Mouse (Mus musculus) testis, adult 2 months (tissue): ENCODE data around the gene Dok1. TPM values are rescaled to one million over a fixed set of nuclear protein-coding genes. Genes with fewer than 3 reads are reported as not detected.

Source experiments
- H3K27ac ChIP-seq: fragments of 200-500 bp; 2 replicates; pipeline ENCODE4 v1.5.1; 2012; ENCODE audit warnings: low read depth, low read length; ENCODE audit not compliant: control insufficient read depth, insufficient read depth
- H3K27me3 ChIP-seq: fragments of 200-500 bp; 2 replicates; pipeline ENCODE4 v1.6.1; 2012; ENCODE audit warnings: mild to moderate bottlenecking, low read length, moderate library complexity; ENCODE audit not compliant: control insufficient read depth, insufficient read depth
- H3K36me3 ChIP-seq: fragments of 200-500 bp; 2 replicates; pipeline ENCODE4 v1.6.1; 2012; ENCODE audit warnings: mild to moderate bottlenecking, low read length; ENCODE audit not compliant: control insufficient read depth, insufficient read depth
- H3K4me1 ChIP-seq: fragments of 200-500 bp; 2 replicates; pipeline ENCODE4 v1.6.1; 2012; ENCODE audit warnings: low read length; ENCODE audit not compliant: control insufficient read depth, insufficient read depth
- H3K4me3 ChIP-seq: fragments of 200-500 bp; 2 replicates; pipeline ENCODE4 v1.5.1; 2012; ENCODE audit warnings: low read depth, mild to moderate bottlenecking, low read length, moderate library complexity, mixed read lengths; ENCODE audit not compliant: control insufficient read depth
- CTCF ChIP-seq: fragments of 200-500 bp; IDR thresholded peaks from 2 replicates; pipeline ENCODE4 v1.5.1; 2012; ENCODE audit warnings: low read depth, mild to moderate bottlenecking, inconsistent platforms, low read length, moderate library complexity; ENCODE audit not compliant: control insufficient read depth, insufficient read depth, insufficient replicate concordance
- POLR2A ChIP-seq: fragments of 200-500 bp; IDR thresholded peaks from 2 replicates; pipeline ENCODE4 v1.6.1; 2012; ENCODE audit warnings: low read depth, mild to moderate bottlenecking, inconsistent platforms, low read length, moderate library complexity; ENCODE audit not compliant: control insufficient read depth
- polyA plus RNA-seq: library from polyadenylated mRNA; depleted of rRNA; stranded (reverse); fragments of >200 nt; gene quantifications from 2 replicates; pipeline ENCODE4 v1.2.3, GENCODE M21; 2012

The Dok1 gene
- polyA plus RNA-seq, 1 experiment = 1.0 TPM

DNA sequence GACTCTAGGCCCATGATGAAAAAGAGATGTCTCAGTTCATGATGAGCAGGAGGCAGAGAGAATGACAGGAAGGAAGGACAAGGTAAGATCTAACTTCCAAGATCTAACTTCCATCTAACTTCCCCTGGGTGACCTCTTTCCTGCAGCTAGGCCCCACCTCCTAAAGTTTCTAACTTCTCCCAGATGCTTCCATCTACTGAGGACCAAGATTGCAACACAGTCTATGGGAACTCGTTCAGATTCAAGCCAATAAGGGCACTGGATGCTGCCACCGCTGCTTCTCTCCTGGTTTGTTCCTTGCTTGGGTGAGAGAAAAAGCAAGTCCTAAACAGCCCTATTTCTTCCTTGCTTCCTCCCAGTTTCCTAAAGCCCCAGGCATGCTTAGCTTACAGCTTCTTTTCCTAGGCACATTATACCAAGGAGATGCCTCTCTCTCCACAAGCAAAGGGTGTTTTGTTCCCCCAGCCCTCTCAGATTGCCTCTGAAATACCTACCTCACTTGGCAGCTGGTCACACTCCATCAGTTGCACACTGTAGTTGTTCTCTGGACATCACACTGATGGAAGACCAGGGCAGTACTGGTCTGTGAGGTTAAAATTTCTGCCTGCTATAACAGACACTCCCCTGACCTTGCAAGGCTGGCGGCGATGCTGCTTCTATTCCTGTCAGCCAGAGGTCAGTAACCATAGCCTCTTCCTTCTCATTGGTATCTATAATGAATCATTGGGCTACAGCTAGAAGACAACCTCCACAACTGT, 12.3 kb downstream of the Dok1 start:
- Histone ChIP-seq H3K27me3 (no peaks in the 10 kb centered on the region), H3K36me3 (no peaks in the 10 kb centered on the region), H3K27ac (no peak overlapping the region), H3K4me3 (no peak overlapping the region), H3K4me1 (no peaks in the 10 kb centered on the region)
- TF ChIP-seq POLR2A = no peak

DNA sequence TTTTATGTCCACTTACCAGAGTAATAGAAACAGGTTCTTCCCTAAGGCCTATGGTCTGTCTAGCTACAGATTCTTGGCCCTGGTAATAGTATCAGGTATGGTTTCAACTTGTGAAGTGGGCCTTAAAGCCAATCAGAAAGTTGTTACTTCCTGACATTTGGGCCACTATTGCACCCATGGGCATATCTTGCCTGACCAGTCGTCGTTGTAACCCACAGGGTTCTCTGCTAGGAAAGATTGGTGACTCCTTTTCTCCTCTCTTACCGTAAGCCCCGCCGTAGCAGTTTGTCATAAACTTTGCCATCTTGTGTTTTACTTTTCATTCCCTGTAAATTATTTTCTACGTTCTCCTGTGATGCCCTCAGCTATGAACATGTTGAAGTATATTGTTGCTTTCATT, 13.2 kb downstream of the Dok1 start:
- no peaks in the 10 kb centered on the region for H3K36me3 ChIP-seq
- no peaks in the 10 kb centered on the region for H3K27me3 ChIP-seq
- H3K4me1 ChIP-seq = no peaks in the 10 kb centered on the region
- H3K27ac ChIP-seq = no peak overlapping the region
- TF ChIP-seq CTCF (no peak), POLR2A (no peak)
- H3K4me3 ChIP-seq = no peak overlapping the region

DNA sequence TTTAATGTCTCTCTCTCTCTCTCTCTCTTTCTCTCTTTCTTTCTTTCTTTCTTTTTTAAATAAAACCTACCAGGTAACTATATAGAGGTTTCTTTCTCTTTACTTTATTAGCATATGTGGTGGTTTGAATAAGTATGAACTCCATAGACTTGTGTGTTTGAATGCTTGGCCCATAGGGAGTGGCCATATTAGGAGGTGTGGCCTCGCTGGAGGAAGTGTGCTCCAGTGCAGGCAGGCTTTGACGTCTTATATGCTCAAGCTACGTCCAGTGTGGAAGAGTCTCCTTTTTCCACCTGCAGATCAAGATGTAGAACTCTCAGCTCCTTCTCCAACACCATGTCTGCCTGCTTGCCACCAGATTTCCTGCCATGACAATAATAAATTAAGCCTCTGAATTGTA, 14.2 kb downstream of the Dok1 start:
- Histone ChIP-seq H3K27ac (no peak overlapping the region), H3K4me3 (no peak overlapping the region)
- TF ChIP-seq POLR2A (no peak), CTCF (no peak)

GRCm38 (mm10) chr6:83017190-83017589, 16.1 kb downstream of the Dok1 start:
- Histone ChIP-seq H3K4me3 (no peak overlapping the region), H3K27ac (no peak overlapping the region), H3K27me3 (no peaks in the 10 kb centered on the region), H3K36me3 (no peaks in the 10 kb centered on the region), H3K4me1 (no peaks in the 10 kb centered on the region)
- no peak for TF ChIP-seq CTCF
- TF ChIP-seq POLR2A = no peak

More for the DNA sequence above, 14.2 kb downstream of the Dok1 start:
- Histone ChIP-seq H3K4me1 (no peaks in the 10 kb centered on the region), H3K27me3 (no peaks in the 10 kb centered on the region), H3K36me3 (no peaks in the 10 kb centered on the region)

GRCm38 (mm10) chr6:83015749-83016148, 17.5 kb downstream of the Dok1 start:
- H3K4me3 ChIP-seq = no peak overlapping the region
- H3K27ac ChIP-seq = no peak overlapping the region
- H3K36me3 ChIP-seq = no peaks in the 10 kb centered on the region
- H3K4me1 ChIP-seq = no peaks in the 10 kb centered on the region
- H3K27me3 ChIP-seq = no peaks in the 10 kb centered on the region
- TF ChIP-seq POLR2A = no peak
- no peak for TF ChIP-seq CTCF

GRCm38 (mm10) chr6:83014482-83015466, 18.5 kb downstream of the Dok1 start:
- Histone ChIP-seq H3K27ac (no peak overlapping the region), H3K4me3 (no peak overlapping the region), H3K36me3 (no peaks in the 10 kb centered on the region), H3K27me3 (no peaks in the 10 kb centered on the region), H3K4me1 (no peaks in the 10 kb centered on the region)
- TF ChIP-seq CTCF (no peak), POLR2A (no peak)

DNA sequence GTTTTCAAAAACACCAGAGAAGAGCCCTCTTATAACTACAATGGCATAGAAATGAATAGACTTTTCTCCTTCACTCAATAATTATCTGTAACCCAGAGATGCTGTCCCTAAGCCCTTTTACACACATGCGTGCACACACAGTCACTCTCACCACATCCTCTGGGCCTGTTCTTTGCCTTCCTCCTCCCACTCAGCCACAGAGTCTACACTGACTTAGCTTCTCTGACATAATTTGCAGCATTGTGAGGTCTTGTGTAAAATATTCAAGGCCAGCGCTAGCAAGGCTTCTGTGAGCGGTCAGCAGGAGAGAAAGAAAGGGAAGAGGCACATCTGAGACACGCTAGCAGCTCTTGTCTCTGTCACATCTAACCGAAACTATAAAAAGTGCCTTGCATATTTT, 19.8 kb downstream of the Dok1 start:
- Histone ChIP-seq H3K27me3 (no peaks in the 10 kb centered on the region), H3K27ac (no peak overlapping the region; the same call in 1 of the 2 replicates), H3K4me3 (no peak overlapping the region), H3K4me1 (no peaks in the 10 kb centered on the region), H3K36me3 (no peaks in the 10 kb centered on the region)
- no peak for TF ChIP-seq POLR2A
- no peak for TF ChIP-seq CTCF
